Mouse (Mus musculus) lung, postnatal 0 days (tissue): Measurements from ENCODE around the gene Thsd7b.
"Not testable (repeated sequence)": the region's sequence is repeated elsewhere in the genome, so short reads cannot be mapped to it uniquely, and the experiment has no call there.

ENCODE experiments used
- CTCF ChIP-seq: IDR thresholded peaks from 2 replicates; pipeline ENCODE4 v1.5.1; 2016; ENCODE audit warnings: antibody characterized with exemption, mild to moderate bottlenecking
- EP300 ChIP-seq: IDR thresholded peaks from 2 replicates; pipeline ENCODE4 v1.6.1; 2016; ENCODE audit warnings: antibody characterized with exemption, mild to moderate bottlenecking, control low read depth

GRCm38 (mm10) chr1:129989247-129989646, 716.1 kb downstream of the Thsd7b start:
- TF ChIP-seq CTCF, EP300: not testable (repeated sequence)
